In the genomic region with DNA sequence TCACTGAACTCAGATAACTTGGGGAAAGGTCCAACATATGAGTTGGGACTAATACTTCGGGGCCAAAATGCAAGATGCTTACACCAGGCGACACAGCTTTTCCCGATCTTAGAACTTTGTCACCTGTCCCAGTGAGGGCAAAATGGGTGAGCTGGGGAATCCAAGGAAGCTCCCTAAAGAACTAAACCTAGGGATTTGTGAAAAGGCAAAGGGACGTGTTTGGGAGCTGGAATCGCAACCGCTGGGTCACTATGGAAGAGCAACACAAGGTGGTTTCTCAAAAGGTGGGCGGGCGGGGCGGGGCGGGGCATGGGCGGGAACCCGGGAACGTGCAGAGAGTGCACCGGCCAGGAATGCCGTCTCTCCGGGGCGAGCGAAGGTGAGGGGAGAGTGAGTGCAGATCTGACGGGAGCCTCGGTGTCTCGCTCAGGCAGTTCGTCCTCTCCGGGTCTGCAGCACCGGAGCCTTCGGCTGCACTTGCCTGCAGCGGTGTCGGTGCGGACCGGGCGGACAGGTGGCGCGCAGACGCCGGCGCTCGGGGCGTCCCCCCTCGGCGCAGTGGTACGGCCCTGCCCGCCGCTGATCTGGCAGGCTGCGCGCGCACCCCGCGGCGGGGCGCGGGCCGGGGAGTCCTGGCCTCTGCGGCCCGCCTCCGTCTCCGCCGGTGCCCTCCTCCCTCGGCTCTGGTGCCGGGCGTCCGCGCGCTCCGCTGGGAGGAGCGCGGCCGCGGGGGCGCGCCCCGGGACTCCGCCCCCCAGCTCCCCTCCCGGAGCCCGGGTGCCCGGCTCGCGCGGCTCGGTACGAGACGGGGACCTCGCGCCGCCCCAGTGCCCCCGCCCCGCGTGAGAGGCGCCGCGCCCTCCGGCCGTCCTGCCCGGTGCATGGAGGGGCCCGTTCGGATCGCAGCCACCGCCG, we compare ENCODE assay signal across 8 mouse cellular contexts. TPM values are rescaled to one million over a fixed set of nuclear protein-coding genes. Genes with fewer than 3 reads are reported as not detected.
DNase-seq lines count a peak whose midpoint lies in the region; ATAC-seq lines count a peak whose summit lies in the region.

A gene (plus strand): TSS at position 324 of the 915 bp plus-strand sequence.

- ATAC-seq in lung, embryonic 16.5 days (ENCODE audit: low read depth) = peak; percentile 98

- H3K4me3 ChIP-seq in hindbrain, embryonic 10.5 days = peak within 1 kb of the TSS; percentile 85
- H3K4me3 ChIP-seq in lung, embryonic 16.5 days (ENCODE audit: low read length) = peak within 1 kb of the TSS; percentile 94

- H3K4me1 ChIP-seq in hindbrain, embryonic 10.5 days (replicated peaks) = peaks cover 51% of the 10 kb centered on the region
- peaks cover 6% of the 10 kb centered on the region for H3K4me1 ChIP-seq in lung, embryonic 16.5 days (replicated peaks; ENCODE audit: control insufficient read depth, insufficient read depth, low read length)

- no peaks in the 10 kb centered on the region for H3K9me3 ChIP-seq in hindbrain, embryonic 10.5 days
- H3K9me3 ChIP-seq in lung, embryonic 16.5 days (ENCODE audit: control insufficient read depth, low read length) = no peaks in the 10 kb centered on the region

- peak within 1 kb of the TSS; percentile 88 for H3K4me2 ChIP-seq in lung, embryonic 16.5 days (ENCODE audit: low read depth, low read length)

- peak within 1 kb of the TSS; percentile 95 for H3K9ac ChIP-seq in lung, embryonic 16.5 days (ENCODE audit: low read length)

- peak; percentile 95 for DNase-seq in NIH3T3 (ENCODE audit: low read depth)
- peak; percentile 88 for DNase-seq in cerebellum, adult 9-10 months
- peak; percentile 16 to 80 for DNase-seq in frontal cortex, adult 2 months (ENCODE audit: extremely low spot score in 1 of 2, low spot score in 1 of 2)
- DNase-seq in hindbrain, embryonic 10.5 days (ENCODE audit: low spot score) = peak; percentile 88
- peak; percentile 83 for DNase-seq in layer of hippocampus, adult 9-11 months
- DNase-seq in ovary, postnatal 14 days (ENCODE audit: low spot score) = peak; percentile 85
- DNase-seq in thymus, postnatal 14 days = peak; percentile 94

- WGBS in hindbrain, embryonic 10.5 days = under 1% methylated on average over 94 of the region's 97 CpGs
- WGBS in lung, embryonic 16.5 days = under 1% methylated on average over 68 of the region's 97 CpGs

- peaks cover 46% of the 10 kb centered on the region for H3K27me3 ChIP-seq in hindbrain, embryonic 10.5 days (ENCODE audit: insufficient read depth, poor library complexity, severe bottlenecking)
- peaks cover 13% of the 10 kb centered on the region; the same call in 1 of the 2 replicates for H3K27me3 ChIP-seq in lung, embryonic 16.5 days (ENCODE audit: control insufficient read depth, insufficient read depth, low read depth, low read length)

- H3K27ac ChIP-seq in hindbrain, embryonic 10.5 days = peak within 1 kb of the TSS; percentile 98
- H3K27ac ChIP-seq in lung, embryonic 16.5 days (ENCODE audit: low read length) = peak within 1 kb of the TSS; percentile 85

- no peaks in the 10 kb centered on the region for H3K36me3 ChIP-seq in hindbrain, embryonic 10.5 days
- H3K36me3 ChIP-seq in lung, embryonic 16.5 days (ENCODE audit: control insufficient read depth, insufficient read depth, low read length) = no peaks in the 10 kb centered on the region

RNA-seq across cellular contexts. Expression of the gene that starts here (rescaled TPM):
- 5.6 and 7.3 TPM in 2 replicates for polyA plus RNA-seq in frontal cortex, adult 2 months (2012; rRNA removed)
- polyA plus RNA-seq in hindbrain, embryonic 10.5 days (2016; fragmentation: Nextera tagmentation; extraction: Ambion mirVana) = 11.7 and 15.4 TPM in 2 replicates
- polyA plus RNA-seq in lung, embryonic 16.5 days (2015; fragmentation: Nextera tagmentation; extraction: Ambion mirVana) = 3.2 and 3.6 TPM in 2 replicates

Comparison
In these comparisons a context has a peak if more than half of its experiments do, and no peak if none do; other contexts are left out.
1. Peak in every context shown above with its lines: DNase-seq, ATAC-seq, H3K4me3 ChIP-seq and H3K27ac ChIP-seq.